Mouse (Mus musculus): ENCODE results near the gene Myadml2. TPM values are rescaled to one million over a fixed set of nuclear protein-coding genes. Genes with fewer than 3 reads are reported as not detected.

Gene Myadml2
- polyA plus RNA-seq, 1 experiment from 2014 or later, result 0.57 TPM

GRCm38 (mm10) chr11:120657301-120657700, 9.3 kb upstream of the Myadml2 start:
- no peaks in the 10 kb centered on the region for H3K9me3 ChIP-seq (ENCODE audit: control insufficient read depth, low read length)
- no peak overlapping the region for H3K27ac ChIP-seq (ENCODE audit: low read depth, low read length)
- H3K4me3 ChIP-seq (ENCODE audit: low read depth, low read length), result no peak overlapping the region
- DNase-seq (ENCODE audit: low spot score, missing footprints) (peak; percentile 71), ATAC-seq (ENCODE audit: low FRiP score) (no peak)
- peaks cover 13% of the 10 kb centered on the region for H3K4me1 ChIP-seq (ENCODE audit: control insufficient read depth, insufficient read depth, low read length)
- no peak overlapping the region for H3K4me2 ChIP-seq
- WGBS, result 88% methylated on average over 4 of the region's 4 CpGs
- H3K27me3 ChIP-seq (ENCODE audit: control insufficient read depth, insufficient read depth, low read length), result peaks cover 46% of the 10 kb centered on the region
- no peak overlapping the region for H3K9ac ChIP-seq (ENCODE audit: low read length)
- H3K36me3 ChIP-seq (ENCODE audit: control insufficient read depth, insufficient read depth, low read length), result no peaks in the 10 kb centered on the region

- no peak overlapping the region for H3K4me3 ChIP-seq (ENCODE audit: low read depth, low read length)
- no peak overlapping the region for H3K27ac ChIP-seq (ENCODE audit: low read depth, low read length)
- H3K9me3 ChIP-seq (ENCODE audit: control insufficient read depth, low read length), result no peaks in the 10 kb centered on the region
- no peak overlapping the region for H3K9ac ChIP-seq (ENCODE audit: low read length)
- peaks cover 1% of the 10 kb centered on the region; the same call in 1 of the 2 replicates for H3K4me1 ChIP-seq (ENCODE audit: control insufficient read depth, insufficient read depth, low read length)
- 79% methylated on average over 3 of the region's 3 CpGs for WGBS
- no peaks in the 10 kb centered on the region for H3K36me3 ChIP-seq (ENCODE audit: control insufficient read depth, insufficient read depth, low read length)
- H3K4me2 ChIP-seq, result no peak overlapping the region
- peaks cover 20% of the 10 kb centered on the region for H3K27me3 ChIP-seq (ENCODE audit: control insufficient read depth, insufficient read depth, low read length)
- ATAC-seq (ENCODE audit: low FRiP score) (no peak), DNase-seq (ENCODE audit: low spot score, missing footprints) (no peak)
Measured at GRCm38 (mm10) chr11:120654741-120655140, 6.8 kb upstream of the Myadml2 start.

GRCm38 (mm10) chr11:120651872-120652271, 3.9 kb upstream of the Myadml2 start:
- H3K27me3 ChIP-seq (ENCODE audit: control insufficient read depth, insufficient read depth, low read length), result 0 out of 2 replicates have a peak, but pooled peaks cover 3% of the 10 kb centered on the region
- no peak overlapping the region for H3K27ac ChIP-seq (ENCODE audit: low read depth, low read length)
- H3K4me3 ChIP-seq (ENCODE audit: low read depth, low read length), result no peak overlapping the region
- ATAC-seq (ENCODE audit: low FRiP score) (no peak), DNase-seq (ENCODE audit: low spot score, missing footprints) (no peak)
- H3K36me3 ChIP-seq (ENCODE audit: control insufficient read depth, insufficient read depth, low read length), result no peaks in the 10 kb centered on the region
- no peaks in the 10 kb centered on the region for H3K9me3 ChIP-seq (ENCODE audit: control insufficient read depth, low read length)
- no peak overlapping the region for H3K4me2 ChIP-seq
- 67% methylated on average over 3 of the region's 3 CpGs for WGBS
- H3K4me1 ChIP-seq (ENCODE audit: control insufficient read depth, insufficient read depth, low read length), result peaks cover 4% of the 10 kb centered on the region
- H3K9ac ChIP-seq (ENCODE audit: low read length), result no peak overlapping the region

- H3K4me3 ChIP-seq (ENCODE audit: low read depth, low read length), result no peak overlapping the region
Measured at GRCm38 (mm10) chr11:120647047-120647830, 719 bp downstream of the Myadml2 start.

GRCm38 (mm10) chr11:120643601-120643987, 4.4 kb downstream of the Myadml2 start, which contains the start of gene Pycr1:
Gene Pycr1 (minus strand): TSS chr11:120643769.
- peak within 1 kb of the TSS; percentile 36 for H3K4me3 ChIP-seq (ENCODE audit: low read depth, low read length)
- H3K36me3 ChIP-seq (ENCODE audit: control insufficient read depth, insufficient read depth, low read length), result no peaks in the 10 kb centered on the region
- peak within 1 kb of the TSS; percentile 89 for H3K4me2 ChIP-seq
- WGBS, result under 1% methylated on average over 15 of the region's 15 CpGs
- H3K9ac ChIP-seq (ENCODE audit: low read length), result peak within 1 kb of the TSS; percentile 79
- no peak within 1 kb of the TSS for H3K27ac ChIP-seq (ENCODE audit: low read depth, low read length)
- ATAC-seq (ENCODE audit: low FRiP score), result peak; percentile 100
- peaks cover 9% of the 10 kb centered on the region for H3K4me1 ChIP-seq (ENCODE audit: control insufficient read depth, insufficient read depth, low read length)
- H3K9me3 ChIP-seq (ENCODE audit: control insufficient read depth, low read length), result no peaks in the 10 kb centered on the region
- peak; percentile 98 for DNase-seq (ENCODE audit: low spot score, missing footprints)
- 0 out of 2 replicates have a peak, but pooled peaks cover 3% of the 10 kb centered on the region for H3K27me3 ChIP-seq (ENCODE audit: control insufficient read depth, insufficient read depth, low read length)

More at GRCm38 (mm10) chr11:120647047-120647830, 719 bp downstream of the Myadml2 start:
- H3K27me3 ChIP-seq (ENCODE audit: control insufficient read depth, insufficient read depth, low read length), result 0 out of 2 replicates have a peak, but pooled peaks cover 3% of the 10 kb centered on the region
- DNase-seq (ENCODE audit: low spot score, missing footprints) (no peak), ATAC-seq (ENCODE audit: low FRiP score) (no peak)
- no peak overlapping the region for H3K9ac ChIP-seq (ENCODE audit: low read length)
- H3K4me1 ChIP-seq (ENCODE audit: control insufficient read depth, insufficient read depth, low read length), result peaks cover 9% of the 10 kb centered on the region
- no peaks in the 10 kb centered on the region for H3K36me3 ChIP-seq (ENCODE audit: control insufficient read depth, insufficient read depth, low read length)
- H3K27ac ChIP-seq (ENCODE audit: low read depth, low read length), result no peak overlapping the region
- H3K4me2 ChIP-seq, result no peak overlapping the region
- no peaks in the 10 kb centered on the region for H3K9me3 ChIP-seq (ENCODE audit: control insufficient read depth, low read length)
- WGBS, result 77% methylated on average over 35 of the region's 35 CpGs

- peak overlapping the region; percentile 36 for H3K4me3 ChIP-seq (ENCODE audit: low read depth, low read length)
- peak overlapping the region; percentile 89 for H3K4me2 ChIP-seq
- H3K27me3 ChIP-seq (ENCODE audit: control insufficient read depth, insufficient read depth, low read length), result 0 out of 2 replicates have a peak, but pooled peaks cover 3% of the 10 kb centered on the region
- peaks cover 6% of the 10 kb centered on the region for H3K4me1 ChIP-seq (ENCODE audit: control insufficient read depth, insufficient read depth, low read length)
- peak; percentile 64 for ATAC-seq (ENCODE audit: low FRiP score)
- H3K36me3 ChIP-seq (ENCODE audit: control insufficient read depth, insufficient read depth, low read length), result no peaks in the 10 kb centered on the region
- no peaks in the 10 kb centered on the region for H3K9me3 ChIP-seq (ENCODE audit: control insufficient read depth, low read length)
- 4% methylated on average over 18 of the region's 18 CpGs for WGBS
- no peak overlapping the region for H3K27ac ChIP-seq (ENCODE audit: low read depth, low read length)
- H3K9ac ChIP-seq (ENCODE audit: low read length), result peak overlapping the region; percentile 79
- DNase-seq (ENCODE audit: low spot score, missing footprints), result no peak
Measured at GRCm38 (mm10) chr11:120642939-120643600, 4.9 kb downstream of the Myadml2 start.

GRCm38 (mm10) chr11:120641869-120642268, 6.1 kb downstream of the Myadml2 start:
- no peaks in the 10 kb centered on the region for H3K9me3 ChIP-seq (ENCODE audit: control insufficient read depth, low read length)
- no peak for DNase-seq (ENCODE audit: low spot score, missing footprints)
- no peaks in the 10 kb centered on the region for H3K27me3 ChIP-seq (ENCODE audit: control insufficient read depth, insufficient read depth, low read length)
- H3K27ac ChIP-seq (ENCODE audit: low read depth, low read length), result no peak overlapping the region
- no peak overlapping the region for H3K9ac ChIP-seq (ENCODE audit: low read length)
- H3K4me1 ChIP-seq (ENCODE audit: control insufficient read depth, insufficient read depth, low read length), result peaks cover 5% of the 10 kb centered on the region
- no peak overlapping the region for H3K4me2 ChIP-seq
- H3K4me3 ChIP-seq (ENCODE audit: low read depth, low read length), result no peak overlapping the region
- WGBS, result 90% methylated on average over 8 of the region's 8 CpGs
- no peak for ATAC-seq (ENCODE audit: low FRiP score)
- no peaks in the 10 kb centered on the region for H3K36me3 ChIP-seq (ENCODE audit: control insufficient read depth, insufficient read depth, low read length)

GRCm38 (mm10) chr11:120641255-120641654, 6.7 kb downstream of the Myadml2 start:
- peaks cover 5% of the 10 kb centered on the region for H3K4me1 ChIP-seq (ENCODE audit: control insufficient read depth, insufficient read depth, low read length)
- no peak overlapping the region for H3K27ac ChIP-seq (ENCODE audit: low read depth, low read length)
- H3K9me3 ChIP-seq (ENCODE audit: control insufficient read depth, low read length), result no peaks in the 10 kb centered on the region
- H3K27me3 ChIP-seq (ENCODE audit: control insufficient read depth, insufficient read depth, low read length), result no peaks in the 10 kb centered on the region
- DNase-seq (ENCODE audit: low spot score, missing footprints) (no peak), ATAC-seq (ENCODE audit: low FRiP score) (no peak)
- no peak overlapping the region for H3K9ac ChIP-seq (ENCODE audit: low read length)
- H3K4me3 ChIP-seq (ENCODE audit: low read depth, low read length), result no peak overlapping the region
- H3K36me3 ChIP-seq (ENCODE audit: control insufficient read depth, insufficient read depth, low read length), result no peaks in the 10 kb centered on the region
- WGBS, result 71% methylated on average over 9 of the region's 9 CpGs
- no peak overlapping the region for H3K4me2 ChIP-seq

- WGBS, result 69% methylated on average over 5 of the region's 5 CpGs
- DNase-seq (ENCODE audit: low spot score, missing footprints) (peak; percentile 80), ATAC-seq (ENCODE audit: low FRiP score) (no peak)
- Histone ChIP-seq H3K27me3 (ENCODE audit: control insufficient read depth, insufficient read depth, low read length) (no peaks in the 10 kb centered on the region), H3K9me3 (ENCODE audit: control insufficient read depth, low read length) (no peaks in the 10 kb centered on the region), H3K4me2 (no peak overlapping the region), H3K27ac (ENCODE audit: low read depth, low read length) (no peak overlapping the region), H3K36me3 (ENCODE audit: control insufficient read depth, insufficient read depth, low read length) (no peaks in the 10 kb centered on the region), H3K4me3 (ENCODE audit: low read depth, low read length) (no peak overlapping the region), H3K4me1 (ENCODE audit: control insufficient read depth, insufficient read depth, low read length) (peaks cover 23% of the 10 kb centered on the region), H3K9ac (ENCODE audit: low read length) (no peak overlapping the region)
Measured at GRCm38 (mm10) chr11:120634810-120635209, 13.1 kb downstream of the Myadml2 start.
